26 mouse cellular contexts compared by ENCODE assay signal in genomic region chr19:58677117-58677516, GRCm38 (mm10). TPM values are rescaled to one million over a fixed set of nuclear protein-coding genes. Genes with fewer than 3 reads are reported as not detected.
DNase-seq lines count a peak whose midpoint lies in the region; ATAC-seq and TF ChIP-seq lines count a peak whose summit lies in the region.
"Had no signal": no experiment of that assay in that cellular context is flagged by ENCODE, and none has a peak within 500 bp of the region (broad histone marks: within the 10 kb centered on the region; RNA-seq: fewer than 3 reads in every experiment).

No protein-coding gene starts in this region.

- H3K4me3 ChIP-seq in limb, embryonic 12.5 days (replicated peaks), result no peak overlapping the region
- H3K4me3 ChIP-seq in limb, embryonic 10.5 days, result no peak overlapping the region
- H3K4me3 ChIP-seq in bone marrow macrophage, adult 2 months (ENCODE audit: insufficient read depth, low read length), result peak overlapping the region; percentile 14; the same call in 1 of the 2 replicates
- H3K4me3 ChIP-seq in limb, embryonic 13.5 days, result no peak overlapping the region
- H3K4me3 ChIP-seq: embryonic facial prominence, embryonic 12.5 days; forebrain, embryonic 12.5 days; heart, adult 2 months; heart, embryonic 15.5 days; hindbrain, embryonic 13.5 days had no signal

- intact Hi-C loops in left cerebral cortex, postnatal 10 days (cut with DNase I), result no loop called here

- no peaks in the 10 kb centered on the region for H3K27me3 ChIP-seq in limb, embryonic 12.5 days
- H3K27me3 ChIP-seq in limb, embryonic 10.5 days (ENCODE audit: low read depth, poor library complexity, severe bottlenecking), result no peaks in the 10 kb centered on the region
- no peaks in the 10 kb centered on the region for H3K27me3 ChIP-seq in limb, embryonic 13.5 days
- H3K27me3 ChIP-seq: embryonic facial prominence, embryonic 12.5 days; forebrain, embryonic 12.5 days; heart, embryonic 15.5 days; hindbrain, embryonic 13.5 days had no signal

- no peaks in the 10 kb centered on the region for H3K4me1 ChIP-seq in limb, embryonic 12.5 days (replicated peaks)
- peaks cover 3% of the 10 kb centered on the region; the same call in 1 of the 2 replicates for H3K4me1 ChIP-seq in limb, embryonic 10.5 days
- no peaks in the 10 kb centered on the region for H3K4me1 ChIP-seq in bone marrow macrophage, adult 2 months (ENCODE audit: control insufficient read depth, insufficient read depth, low read length)
- H3K4me1 ChIP-seq in limb, embryonic 13.5 days, result no peaks in the 10 kb centered on the region
- H3K4me1 ChIP-seq: embryonic facial prominence, embryonic 12.5 days; heart, embryonic 15.5 days; hindbrain, embryonic 13.5 days had no signal

- 35% methylated on average over 8 of the region's 8 CpGs for WGBS in limb, embryonic 12.5 days
- 61% methylated on average over 8 of the region's 8 CpGs for WGBS in limb, embryonic 10.5 days
- WGBS in limb, embryonic 13.5 days, result 21% methylated on average over 8 of the region's 8 CpGs

- no peaks in the 10 kb centered on the region for H3K9me3 ChIP-seq in limb, embryonic 12.5 days
- no peaks in the 10 kb centered on the region for H3K9me3 ChIP-seq in limb, embryonic 10.5 days (replicated peaks)
- H3K9me3 ChIP-seq in limb, embryonic 13.5 days, result no peaks in the 10 kb centered on the region
- H3K9me3 ChIP-seq: embryonic facial prominence, embryonic 12.5 days; forebrain, embryonic 12.5 days; heart, embryonic 15.5 days; hindbrain, embryonic 13.5 days had no signal

- no peak overlapping the region; the same call in 1 of the 2 replicates for H3K9ac ChIP-seq in limb, embryonic 12.5 days (replicated peaks)
- no peak overlapping the region for H3K9ac ChIP-seq in limb, embryonic 13.5 days
- H3K9ac ChIP-seq: embryonic facial prominence, embryonic 12.5 days; forebrain, embryonic 12.5 days; heart, embryonic 15.5 days; hindbrain, embryonic 13.5 days had no signal

- no peak for DNase-seq in limb, embryonic 10.5 days (ENCODE audit: low spot score)
- peak; percentile 4 for DNase-seq in 416B (ENCODE audit: low read depth)
- no peak for DNase-seq in left cerebral cortex, postnatal 10 days (ENCODE audit: extremely low spot score in 1 of 2, low spot score in 2 of 2)
- no peak for DNase-seq in kidney, postnatal 36 days
- DNase-seq in adrenal gland, adult 8-10 months, result no peak
- DNase-seq: adrenal gland, adult 2 months; adrenal gland, postnatal 36 days; cerebellum, adult 11-12 months; cerebellum, adult 9-11 months; cerebellum, postnatal 36 days; gastrocnemius, postnatal 10 days; heart, adult 2 months; heart, postnatal 4 days had no signal

- no peak for TF ChIP-seq CTCF in bone marrow macrophage, adult 2 months (IDR thresholded peaks at IDR 0.05; ENCODE audit: low read depth, low read length)

- peak overlapping the region; percentile 31 for H3K4me2 ChIP-seq in limb, embryonic 12.5 days
- peak overlapping the region; percentile 34 for H3K4me2 ChIP-seq in limb, embryonic 13.5 days (replicated peaks)
- H3K4me2 ChIP-seq: embryonic facial prominence, embryonic 12.5 days; forebrain, embryonic 12.5 days; heart, embryonic 11.5 days; heart, embryonic 15.5 days; hindbrain, embryonic 13.5 days had no signal

- H3K27ac ChIP-seq in limb, embryonic 12.5 days, result no peak overlapping the region
- H3K27ac ChIP-seq in limb, embryonic 10.5 days, result no peak overlapping the region
- no peak overlapping the region for H3K27ac ChIP-seq in bone marrow macrophage, adult 2 months (ENCODE audit: insufficient read depth, low read depth, low read length)
- H3K27ac ChIP-seq in limb, embryonic 13.5 days, result no peak overlapping the region
- H3K27ac ChIP-seq: embryonic facial prominence, embryonic 12.5 days; forebrain, embryonic 12.5 days; heart, adult 2 months; heart, embryonic 15.5 days; hindbrain, embryonic 13.5 days; hindbrain, postnatal 0 days had no signal

- TF ChIP-seq POLR2A in bone marrow macrophage, adult 2 months (IDR thresholded peaks at IDR 0.05; ENCODE audit: borderline replicate concordance, low read depth, low read length), result no peak

- H3K36me3 ChIP-seq in limb, embryonic 12.5 days, result no peaks in the 10 kb centered on the region
- no peaks in the 10 kb centered on the region for H3K36me3 ChIP-seq in limb, embryonic 10.5 days
- H3K36me3 ChIP-seq in limb, embryonic 13.5 days, result no peaks in the 10 kb centered on the region
- H3K36me3 ChIP-seq: embryonic facial prominence, embryonic 12.5 days; forebrain, embryonic 12.5 days; heart, embryonic 15.5 days; hindbrain, embryonic 13.5 days had no signal

- no peak for ATAC-seq in limb, embryonic 12.5 days (ENCODE audit: insufficient number of reproducible peaks, insufficient read depth, low FRiP score, low TSS enrichment, low read depth)
- ATAC-seq in limb, embryonic 13.5 days (ENCODE audit: low FRiP score, low read depth), result no peak
- ATAC-seq: forebrain, embryonic 16.5 days; hindbrain, postnatal 0 days had no signal

RNA-seq across cellular contexts. Expression of gene Pnlip, which starts 24.8 kb away (rescaled TPM):
- not detected in 2 replicates for polyA plus RNA-seq in limb, embryonic 12.5 days (2016; fragmentation: Nextera tagmentation; extraction: Ambion mirVana)
- polyA plus RNA-seq in limb, embryonic 10.5 days (2016; fragmentation: Nextera tagmentation; extraction: Ambion mirVana), result not detected in 2 replicates
- polyA plus RNA-seq in bone marrow macrophage, adult 2 months (2012; ENCODE audit: insufficient read depth, insufficient read length, missing spikeins), result not detected in 2 replicates
- polyA plus RNA-seq in limb, embryonic 13.5 days (2015; fragmentation: Nextera tagmentation; extraction: Ambion mirVana), result not detected in 2 replicates
- total RNA-seq in left cerebral cortex, postnatal 10 days (2021), result 1 to 10 TPM; 4.6 to 5.3 TPM
- total RNA-seq in adrenal gland, adult 8-10 months (2022), result not detected
- total RNA-seq: gastrocnemius, postnatal 10 days; gastrocnemius, postnatal 4 days; heart, adult 2 months; heart, postnatal 4 days had no signal
- polyA plus RNA-seq: embryonic facial prominence, embryonic 12.5 days; forebrain, embryonic 12.5 days; heart, adult 2 months; heart, embryonic 11.5 days; heart, embryonic 15.5 days had no signal

RNA-seq across cellular contexts. Expression of gene Pnliprp1, which starts 51.6 kb away (rescaled TPM):
- not detected in 2 replicates for polyA plus RNA-seq in limb, embryonic 12.5 days (2016; fragmentation: Nextera tagmentation; extraction: Ambion mirVana)
- 0.25 TPM in 1 of 2 replicates, not detected in the other for polyA plus RNA-seq in limb, embryonic 10.5 days (2016; fragmentation: Nextera tagmentation; extraction: Ambion mirVana)
- not detected in 2 replicates for polyA plus RNA-seq in bone marrow macrophage, adult 2 months (2012; ENCODE audit: insufficient read depth, insufficient read length, missing spikeins)
- polyA plus RNA-seq in limb, embryonic 13.5 days (2015; fragmentation: Nextera tagmentation; extraction: Ambion mirVana), result 0.69 and 10.6 TPM in 2 replicates
- not detected for total RNA-seq in left cerebral cortex, postnatal 10 days (2021)
- total RNA-seq in adrenal gland, adult 8-10 months (2022), result not detected
- total RNA-seq: adrenal gland, adult 2 months; adrenal gland, postnatal 36 days; ES-E14; gastrocnemius, postnatal 10 days; gastrocnemius, postnatal 4 days; heart, adult 2 months; hindbrain, postnatal 0 days had no signal
- polyA plus RNA-seq: adrenal gland, adult 2 months; forebrain, embryonic 12.5 days; frontal cortex, adult 2 months; hindbrain, postnatal 0 days had no signal
